Mouse (Mus musculus): ENCODE results near the gene Mtap.

Mtap gene

GRCm38 (mm10) chr4:89212178-89212577 is 75.3 kb downstream of the Mtap start:
- DNase-seq (ENCODE audit: low spot score in 2 of 2), result no peak

Data from frontal cortex, postnatal 25 days (tissue).